Mouse (Mus musculus) heart, postnatal 0 days (tissue): ENCODE results near the gene Pgam1.

ENCODE experiments used
- CTCF ChIP-seq: IDR thresholded peaks from 2 replicates; pipeline ENCODE4 v1.5.1; 2016; ENCODE audit warnings: antibody characterized with exemption, control low read depth, low read depth
- EP300 ChIP-seq: IDR thresholded peaks from 2 replicates; pipeline ENCODE4 v1.6.1; 2016; ENCODE audit warnings: antibody characterized with exemption, low read depth

- no peak for TF ChIP-seq CTCF
- no peak for TF ChIP-seq EP300
Measured at GRCm38 (mm10) chr19:41905246-41905645, 6.5 kb upstream of the Pgam1 start.
